Mouse (Mus musculus): ENCODE measurements around the gene Coq4.

Gene Coq4

DNA sequence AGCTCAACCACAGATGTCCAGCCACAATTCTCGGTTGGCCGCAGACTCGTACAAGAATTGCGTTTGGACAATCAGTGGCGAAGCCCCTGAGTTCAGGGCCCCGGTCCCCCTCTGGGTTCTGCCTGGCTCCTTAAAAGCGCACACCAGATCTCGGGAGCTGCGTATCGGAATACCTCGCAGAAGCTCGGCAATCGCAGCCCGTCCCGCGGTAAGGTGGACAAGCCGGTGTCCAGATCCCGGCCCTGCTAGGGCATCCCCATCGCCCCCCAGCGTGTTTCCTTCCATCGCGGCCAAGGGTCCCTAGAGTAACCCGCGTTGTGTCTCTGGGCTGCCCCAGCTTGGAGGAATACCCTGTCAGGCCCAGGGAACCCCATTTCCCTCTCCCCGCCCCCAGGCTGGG, 58.3 kb downstream of the Coq4 start:
- in situ Hi-C loops (cut with MboI; ENCODE audit: low sequenced_read_pairs) = no loop called here

DNA sequence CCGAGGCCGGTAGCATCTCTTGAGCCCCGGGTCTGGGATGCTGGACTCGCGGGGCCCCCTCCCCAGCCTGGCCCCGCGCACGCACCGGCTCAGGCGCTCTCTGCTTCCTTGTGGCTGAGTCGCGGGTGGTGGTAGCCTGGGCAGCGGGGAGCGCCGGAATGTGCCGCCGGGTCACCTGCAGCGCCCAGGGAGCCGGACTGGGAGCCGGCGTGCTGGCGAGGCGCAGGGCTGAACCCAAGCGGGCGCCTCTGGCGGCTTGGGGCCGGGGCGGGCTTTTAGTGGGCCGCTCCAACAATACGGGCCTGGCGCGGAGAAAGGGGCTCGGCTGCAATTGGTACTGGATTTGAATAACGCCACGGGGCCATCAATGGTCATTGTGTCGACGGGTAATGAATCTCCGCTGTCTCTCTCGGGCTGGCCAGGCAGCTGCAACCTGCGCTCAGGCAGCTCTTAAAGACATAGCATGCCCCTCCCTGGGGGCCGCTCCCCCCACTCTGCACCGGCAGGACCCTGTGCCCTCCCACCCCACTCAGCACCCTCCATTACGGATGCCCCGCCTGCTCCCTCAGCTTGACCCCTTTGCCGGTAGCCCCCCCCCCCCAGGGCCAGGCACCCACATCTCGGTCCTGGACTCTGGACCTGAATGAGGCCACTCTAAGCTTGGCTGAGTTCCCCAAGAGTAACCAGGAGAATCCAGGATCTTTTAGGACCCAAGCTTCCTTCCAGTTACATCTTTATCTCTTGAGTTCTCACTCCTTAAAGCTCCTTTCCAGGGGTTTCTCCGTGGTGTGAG, 59.0 kb downstream of the Coq4 start:
- in situ Hi-C loops (cut with MboI; ENCODE audit: low sequenced_read_pairs) = no loop called here

DNA sequence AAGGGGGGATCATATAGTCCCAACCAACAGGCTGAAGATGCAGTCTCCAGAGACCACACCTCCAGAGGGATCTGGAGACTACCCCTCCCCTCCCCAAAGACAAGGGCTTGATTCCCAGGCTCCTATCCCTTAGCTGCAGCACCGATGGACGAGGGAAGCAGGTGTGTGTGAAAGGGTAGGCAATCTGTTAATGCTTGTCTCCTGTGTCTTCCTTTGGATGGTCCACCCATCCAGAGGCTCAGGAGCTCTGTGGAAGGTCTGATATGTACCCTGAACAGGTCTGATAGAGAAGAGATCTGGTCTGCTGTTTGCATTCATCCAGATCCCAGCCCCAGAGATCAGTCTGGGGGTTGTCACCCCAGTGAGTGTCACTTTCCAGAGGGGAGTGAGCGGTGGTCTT, 59.6 kb downstream of the Coq4 start:
- in situ Hi-C loops (cut with MboI; ENCODE audit: low sequenced_read_pairs) = no loop called here
